ENCODE assay signal across 19 mouse cellular contexts in genomic region chr17:47262986-47263385, GRCm38 (mm10).
"Had no signal": no experiment of that assay in that cellular context is flagged by ENCODE, and none has a peak within 500 bp of the region (broad histone marks: within the 10 kb centered on the region; RNA-seq: fewer than 3 reads in every experiment).

No protein-coding gene starts in this region.

- H3K9ac ChIP-seq: liver, embryonic 15.5 days; liver, postnatal 0 days; midbrain, embryonic 13.5 days; midbrain, embryonic 15.5 days; neural tube, embryonic 12.5 days had no signal

- ATAC-seq: liver, postnatal 0 days; midbrain, embryonic 13.5 days; midbrain, embryonic 15.5 days had no signal

- DNase-seq: liver, postnatal 0 days; lung, adult 2 months; lung, postnatal 14 days; lung, postnatal 36 days; retina, postnatal 1 day; right cerebral cortex, adult 18-20 months; right cerebral cortex, postnatal 25 days; right cerebral cortex, postnatal 4 days; spleen, adult 18-20 months; thymus, adult 18-20 months; thymus, postnatal 14 days; thymus, postnatal 36 days had no signal

- H3K9me3 ChIP-seq: liver, embryonic 15.5 days; midbrain, embryonic 15.5 days had no signal

- H3K4me3 ChIP-seq: liver, embryonic 15.5 days; midbrain, embryonic 13.5 days; midbrain, embryonic 15.5 days; neural tube, embryonic 12.5 days had no signal

- H3K27me3 ChIP-seq: liver, embryonic 15.5 days; megakaryocyte, embryonic 14.5 days; midbrain, embryonic 13.5 days; midbrain, embryonic 15.5 days; neural tube, embryonic 12.5 days had no signal

- H3K4me1 ChIP-seq: liver, embryonic 15.5 days; midbrain, embryonic 13.5 days; midbrain, embryonic 15.5 days; neural tube, embryonic 12.5 days had no signal

- H3K27ac ChIP-seq: liver, embryonic 15.5 days; macrophage; midbrain, embryonic 13.5 days; midbrain, embryonic 15.5 days; neural tube, embryonic 12.5 days had no signal

- H3K36me3 ChIP-seq: liver, embryonic 15.5 days; midbrain, embryonic 15.5 days had no signal

- H3K4me2 ChIP-seq: liver, embryonic 15.5 days; midbrain, embryonic 11.5 days; midbrain, embryonic 13.5 days; midbrain, embryonic 15.5 days; neural tube, embryonic 12.5 days had no signal
